Mouse (Mus musculus) testis, postnatal 10 days (tissue): Measurements from ENCODE around the gene Ugt1a2.

Experiments
- DNase-seq: peaks from one replicate; pipeline ENCODE4 v3.0.0; 2021; ENCODE audit warnings: low spot score

Ugt1a2 gene

DNA sequence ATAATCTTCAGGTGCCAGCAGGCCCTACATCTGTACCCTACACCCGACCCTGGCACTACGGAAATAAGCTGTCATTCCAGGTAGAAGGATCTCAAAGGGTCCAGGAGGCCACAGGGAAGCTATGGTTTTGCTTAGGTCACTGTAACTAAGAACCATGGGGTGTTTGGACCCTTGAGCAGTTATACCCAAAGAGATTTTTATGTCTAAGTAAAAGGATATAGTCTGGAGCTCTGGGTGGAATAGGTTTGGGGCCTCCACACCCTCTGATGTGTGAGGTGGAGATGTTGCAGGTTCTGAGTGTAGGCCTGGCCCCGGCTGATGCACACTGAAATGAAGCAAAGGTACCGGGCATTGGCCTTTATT is 33.8 kb downstream of the Ugt1a2 start:
- DNase-seq: peak; percentile 45

DNA sequence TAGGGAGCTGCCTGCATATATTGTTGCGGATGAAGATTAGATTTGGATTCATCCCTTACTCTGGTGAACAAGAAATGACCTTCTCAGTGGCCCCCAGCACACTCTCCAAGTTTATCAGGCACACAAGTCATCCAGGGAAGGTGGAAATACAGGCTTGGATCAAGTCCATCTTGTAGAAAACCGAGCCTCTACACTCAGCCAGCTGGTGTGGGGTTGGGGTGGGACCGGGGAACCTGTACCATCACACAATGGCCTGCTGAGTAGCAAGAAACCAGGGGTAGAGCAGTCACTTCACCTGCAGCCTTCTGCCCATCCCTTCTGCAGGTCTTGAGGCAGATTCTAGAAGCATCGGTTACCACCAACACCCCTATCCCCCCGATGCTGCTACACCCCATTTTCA is 34.2 kb downstream of the Ugt1a2 start:
- DNase-seq: peak; percentile 55

DNA sequence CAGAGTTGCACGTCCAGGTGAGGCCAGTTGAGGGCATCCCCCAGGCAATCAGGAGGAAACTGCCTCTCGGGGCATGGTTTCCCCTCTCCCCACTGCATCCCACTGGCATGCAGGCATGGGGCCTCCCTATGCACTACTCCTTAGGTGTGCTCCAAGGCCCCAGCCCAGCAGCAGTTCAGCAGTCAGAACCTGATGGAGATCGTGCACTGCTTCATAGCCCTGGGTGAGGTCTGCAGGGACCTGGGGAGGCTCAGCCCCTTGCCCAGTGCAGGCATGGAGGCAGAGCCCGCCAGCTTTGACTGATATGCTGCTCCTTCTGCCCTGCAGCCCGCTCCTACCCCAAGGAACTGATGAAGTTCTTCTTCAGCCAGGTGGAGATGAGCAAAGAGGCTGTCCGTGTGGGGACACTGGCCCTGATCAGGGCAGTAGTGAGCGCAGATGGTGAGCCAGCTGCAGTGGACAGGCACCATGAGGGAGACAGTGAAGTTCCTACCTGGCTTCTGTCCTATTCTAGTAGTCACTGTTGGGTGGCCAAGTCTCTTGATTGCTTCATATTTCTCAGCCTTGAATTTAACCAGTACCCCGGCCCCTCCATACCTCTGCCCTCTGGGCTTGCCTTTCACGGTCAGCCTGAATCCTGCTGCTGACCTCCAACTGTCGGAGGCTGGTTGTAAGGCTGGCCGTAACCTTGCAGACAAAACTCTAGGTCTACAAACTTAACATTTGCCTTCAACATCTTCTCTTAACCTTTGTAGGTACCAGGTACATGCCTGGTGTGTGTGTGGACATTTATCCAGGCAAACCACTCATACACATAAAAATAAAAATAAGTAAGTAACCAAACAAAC is 34.9 kb downstream of the Ugt1a2 start:
- peak; percentile 66 for DNase-seq

DNA sequence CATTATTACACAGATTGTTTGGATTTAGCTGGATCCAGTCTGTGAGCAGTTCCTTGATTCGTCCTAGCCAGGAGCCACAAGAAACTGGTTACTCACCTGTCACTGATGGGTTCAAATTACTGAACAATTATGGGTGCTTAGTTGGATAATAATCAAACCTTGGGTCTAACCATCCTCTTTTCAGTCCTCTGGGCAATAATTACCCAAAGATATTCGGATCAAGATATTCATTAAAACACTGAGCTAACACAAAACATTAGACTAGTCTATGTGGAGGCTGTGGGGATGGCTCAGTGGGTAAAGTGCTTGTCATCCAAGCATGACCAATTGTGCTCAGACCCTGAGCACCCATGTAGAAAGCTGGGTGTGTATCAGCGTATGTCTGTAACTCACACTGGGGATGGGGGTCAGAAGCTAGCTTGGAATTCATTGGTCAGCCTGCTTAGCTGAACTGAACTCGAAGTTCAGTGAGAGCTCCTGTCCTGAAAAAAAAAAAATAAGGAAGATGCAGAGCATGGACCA is 35.6 kb downstream of the Ugt1a2 start:
- DNase-seq: no peak

DNA sequence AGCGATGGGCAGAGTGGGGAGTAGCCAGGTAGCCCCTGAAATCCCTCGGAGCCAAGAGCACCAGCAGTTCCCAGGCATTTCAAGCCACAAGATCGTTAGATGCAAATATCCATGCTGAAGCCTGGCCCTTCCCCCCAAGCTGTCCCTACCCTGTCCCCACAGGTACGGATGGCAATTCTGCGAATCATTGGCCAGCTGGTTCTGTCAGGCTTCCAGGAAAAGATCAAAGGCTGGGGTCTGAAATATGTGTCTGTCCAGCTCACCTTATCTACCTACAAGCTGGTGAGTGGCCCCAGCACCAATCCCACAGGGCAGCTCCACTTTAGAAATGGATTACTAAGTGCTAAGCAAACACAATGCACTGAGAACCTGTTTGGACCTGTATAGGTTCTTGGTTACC is 36.9 kb downstream of the Ugt1a2 start:
- no peak for DNase-seq

DNA sequence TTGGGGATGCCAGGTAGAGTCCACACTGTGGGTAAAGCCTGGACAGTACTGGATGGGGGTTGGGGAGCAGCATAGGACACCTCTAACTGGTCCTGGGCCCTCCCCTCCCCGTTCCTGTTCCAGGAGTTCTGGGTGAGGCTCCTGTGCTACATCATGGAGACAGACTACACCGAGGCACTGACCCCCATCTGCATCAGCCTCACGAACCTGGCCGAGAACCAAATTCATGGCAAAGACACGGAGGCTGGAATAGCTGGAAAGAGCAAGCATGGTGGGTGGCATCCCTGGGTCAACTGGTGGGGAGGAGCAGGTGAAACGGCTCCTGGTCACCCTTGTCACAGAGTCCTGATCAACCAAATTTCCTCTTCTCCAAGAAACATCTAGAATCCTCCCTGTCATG is 38.4 kb downstream of the Ugt1a2 start:
- peak; percentile 70 for DNase-seq

DNA sequence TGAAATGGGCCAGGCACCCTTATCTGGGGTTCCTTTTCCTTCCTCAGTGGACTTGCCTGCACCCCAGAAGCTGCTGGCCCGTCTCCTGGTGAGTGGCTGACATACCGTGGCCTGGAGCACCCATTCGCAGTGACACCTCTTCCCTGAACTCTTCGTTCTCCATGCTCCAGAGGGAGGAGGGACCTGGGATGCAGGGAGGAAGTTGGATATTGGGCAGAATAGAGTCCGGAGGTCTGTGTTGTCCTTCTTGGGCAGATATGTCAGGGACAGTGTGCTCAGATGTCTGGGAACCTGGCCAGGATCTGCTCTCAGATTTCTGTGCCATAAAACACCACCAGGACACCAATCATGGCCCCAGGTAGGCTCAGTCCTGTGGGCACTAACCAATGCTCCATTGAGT is 39.7 kb downstream of the Ugt1a2 start:
- peak; percentile 65 for DNase-seq

DNA sequence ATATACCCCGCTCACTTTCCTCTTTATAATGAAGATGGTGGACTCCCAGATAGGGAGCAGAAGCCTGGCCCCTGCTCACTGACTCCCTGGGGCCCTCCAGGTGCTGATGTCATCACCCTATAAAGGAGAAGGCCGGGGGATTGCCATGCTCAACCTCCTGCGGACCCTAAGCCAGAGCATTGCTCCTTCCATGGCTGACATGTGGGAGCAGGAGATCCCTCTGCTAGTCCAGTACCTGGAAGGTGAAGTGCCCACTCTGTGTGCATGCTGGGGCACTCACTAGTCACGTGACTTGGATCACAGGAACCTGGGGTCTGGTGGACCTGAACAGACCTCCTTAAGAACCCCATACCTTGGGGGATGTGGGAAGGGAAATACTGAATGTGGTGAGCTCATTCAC is 40.2 kb downstream of the Ugt1a2 start:
- peak; percentile 64 for DNase-seq

DNA sequence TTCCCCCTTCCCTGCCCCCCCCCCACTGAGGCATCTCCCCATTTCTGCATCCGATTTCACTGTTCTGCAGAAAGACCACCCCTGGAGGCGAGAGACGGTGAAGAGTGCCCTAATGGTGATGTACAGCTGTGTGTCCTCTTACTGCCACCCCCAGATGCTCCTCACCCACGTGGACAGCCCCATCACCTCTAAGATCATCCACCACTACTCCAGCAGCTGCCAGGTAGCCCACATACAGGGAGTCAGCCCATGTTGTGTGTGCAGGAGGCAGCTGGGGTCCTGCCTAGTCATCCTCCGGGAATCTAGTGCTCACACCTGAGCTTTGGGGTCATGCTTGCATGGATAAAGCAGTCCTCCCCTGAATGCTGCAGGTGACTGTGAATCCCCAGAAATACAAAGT is 43.5 kb downstream of the Ugt1a2 start:
- DNase-seq: no peak

DNA sequence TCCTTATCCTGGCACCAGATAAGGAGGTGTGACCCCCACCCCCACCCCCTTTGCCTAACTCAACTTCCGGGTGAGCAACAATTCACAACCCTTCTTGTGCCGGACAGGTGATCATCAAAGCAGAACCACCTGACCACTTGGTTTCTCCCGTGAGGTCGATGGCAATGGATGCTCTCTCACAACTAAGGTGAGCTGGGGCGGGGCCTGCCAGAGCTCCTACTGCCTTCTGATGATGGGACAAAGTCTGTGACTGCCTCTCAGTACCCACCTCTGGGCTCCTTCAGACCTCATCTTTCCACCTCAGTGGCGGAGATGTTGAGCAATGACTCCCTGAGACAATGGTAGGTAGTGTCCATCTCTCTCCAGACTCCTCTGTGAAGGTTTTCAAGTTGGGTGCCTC is 45.5 kb downstream of the Ugt1a2 start:
- peak; percentile 71 for DNase-seq

DNA sequence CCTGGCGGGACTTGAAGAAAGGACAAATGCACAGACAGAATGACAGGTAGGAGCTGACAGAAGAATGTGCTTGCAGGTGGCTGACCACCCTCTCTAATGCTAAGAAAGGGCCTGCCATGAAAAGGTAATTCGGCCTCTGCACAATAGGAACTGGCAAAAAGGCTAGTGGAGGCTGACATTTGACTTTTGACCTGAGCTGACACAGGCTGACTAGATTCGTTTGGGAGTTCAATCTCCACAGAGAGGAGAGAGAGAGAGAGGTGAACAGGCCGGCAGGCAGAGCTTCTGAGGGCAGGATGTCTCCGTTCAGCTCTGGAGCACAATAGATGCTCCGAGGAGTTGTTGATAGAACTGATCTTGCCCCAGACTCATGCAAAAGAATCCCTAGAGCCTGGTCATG is 46.0 kb downstream of the Ugt1a2 start:
- DNase-seq: no peak

DNA sequence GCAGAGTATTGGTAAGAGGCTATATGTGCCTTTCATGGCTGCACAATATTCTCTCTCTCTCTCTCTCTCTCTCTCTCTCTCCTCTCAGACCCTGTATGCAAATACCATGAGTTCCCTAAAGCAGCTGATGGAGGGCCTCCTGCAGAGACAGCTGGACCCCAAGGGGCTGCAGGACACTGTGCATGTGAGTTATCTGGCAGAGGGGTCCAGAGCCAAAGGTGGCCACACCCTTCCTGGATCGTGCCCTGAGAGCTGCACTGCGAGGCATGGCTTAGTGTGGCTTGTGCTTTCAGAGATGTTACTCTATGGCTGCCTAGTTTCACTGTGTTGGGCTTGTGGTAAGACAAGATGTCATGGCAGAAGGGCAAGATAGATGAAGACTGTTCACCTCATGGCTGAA is 47.3 kb downstream of the Ugt1a2 start:
- peak; percentile 65 for DNase-seq

DNA sequence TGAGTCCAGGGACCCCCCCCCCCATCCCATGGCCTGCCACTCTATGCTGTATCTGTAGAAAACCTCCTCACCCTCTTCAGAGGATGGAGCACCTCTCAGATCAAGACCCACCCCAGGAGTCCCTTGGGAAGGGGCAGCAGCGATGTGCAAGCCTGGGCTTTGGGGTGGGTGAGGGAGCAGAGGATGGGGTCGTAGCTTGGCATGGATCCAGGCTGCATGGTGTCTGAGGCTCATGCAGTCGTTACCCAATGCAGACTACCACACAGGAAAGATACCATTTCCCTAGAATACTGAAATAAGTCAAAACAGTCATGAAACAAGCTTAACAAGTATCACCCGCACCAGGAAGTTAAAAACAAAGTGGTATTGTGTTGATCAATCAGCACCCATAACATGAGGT is 48.3 kb downstream of the Ugt1a2 start:
- DNase-seq: peak; percentile 82

DNA sequence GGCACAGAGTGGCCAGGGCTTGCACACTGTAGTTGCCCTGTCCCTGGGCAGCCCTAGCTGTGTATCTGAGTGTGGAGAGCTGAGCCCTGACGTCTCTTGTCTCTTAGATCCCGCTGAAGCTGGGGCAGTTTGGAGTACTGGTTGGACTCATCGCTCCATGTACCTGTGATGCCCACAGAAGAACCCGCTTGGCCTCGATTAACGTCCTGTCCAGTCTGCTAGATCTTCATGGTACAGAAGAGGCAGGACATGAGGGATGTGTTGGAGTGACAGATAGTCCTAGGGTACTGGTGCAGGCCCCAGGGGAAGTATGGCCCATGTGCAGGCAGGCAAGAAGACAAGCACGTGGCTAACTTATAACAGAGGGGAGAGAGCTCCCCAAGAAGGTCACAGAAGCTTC is 49.2 kb downstream of the Ugt1a2 start:
- DNase-seq: no peak

DNA sequence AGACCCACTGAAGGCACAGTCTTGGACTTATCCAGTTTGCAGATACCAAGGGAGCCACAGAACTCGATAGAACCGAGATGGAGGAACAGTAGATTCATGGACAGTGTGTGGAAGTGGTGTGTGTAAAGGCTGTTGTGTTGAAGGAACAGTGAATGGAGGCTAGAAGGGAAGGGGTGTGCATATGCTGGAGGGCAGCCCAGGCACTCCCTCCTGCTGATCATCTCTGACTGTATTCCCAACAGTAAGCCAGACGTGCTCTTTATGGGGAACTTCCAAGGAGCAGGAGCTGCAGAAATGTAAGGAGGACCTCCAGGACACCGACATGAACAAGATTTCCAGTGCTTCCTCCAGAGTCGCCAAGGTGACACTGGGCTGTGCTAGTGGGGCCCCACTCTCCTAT is 49.6 kb downstream of the Ugt1a2 start:
- DNase-seq: no peak

DNA sequence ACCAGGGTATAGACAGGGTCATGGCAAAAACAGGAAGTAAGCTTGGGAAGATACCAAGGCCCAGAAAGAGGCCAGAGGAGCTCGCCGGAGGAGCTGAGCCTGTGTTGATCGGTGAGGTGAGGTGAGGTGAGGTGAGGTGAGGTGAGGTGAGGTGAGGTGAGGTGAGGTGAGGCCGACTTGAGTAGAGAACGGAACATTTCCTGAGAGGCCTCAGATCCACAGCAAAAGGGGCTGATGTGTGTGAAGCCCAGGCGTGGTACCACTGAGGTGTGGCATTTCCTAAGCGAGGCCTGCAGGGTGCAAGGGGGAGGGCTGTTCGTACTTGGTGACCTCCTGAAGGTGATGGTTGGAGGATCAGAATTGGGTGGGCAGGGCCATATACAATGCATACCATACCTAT is 52.7 kb downstream of the Ugt1a2 start:
- no peak for DNase-seq

DNA sequence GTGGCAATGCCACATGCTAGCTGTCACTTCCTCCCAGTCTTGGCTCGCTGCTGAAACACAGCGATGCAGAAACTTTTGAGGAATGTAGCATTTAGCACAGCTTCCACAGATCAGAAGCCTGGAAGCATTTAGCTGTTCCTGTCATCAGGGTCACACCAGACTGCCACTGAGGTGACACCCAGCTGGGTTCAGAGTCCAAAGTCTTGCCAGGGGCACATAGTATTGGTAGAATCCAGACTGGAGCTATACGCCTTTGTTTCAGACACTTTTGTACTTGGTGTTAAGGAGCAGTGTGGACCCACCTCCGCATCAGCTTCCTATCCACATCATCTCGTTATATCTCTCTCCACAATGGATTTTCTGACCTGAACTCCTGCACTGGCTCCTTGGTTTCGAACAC is 53.1 kb downstream of the Ugt1a2 start:
- no peak for DNase-seq

DNA sequence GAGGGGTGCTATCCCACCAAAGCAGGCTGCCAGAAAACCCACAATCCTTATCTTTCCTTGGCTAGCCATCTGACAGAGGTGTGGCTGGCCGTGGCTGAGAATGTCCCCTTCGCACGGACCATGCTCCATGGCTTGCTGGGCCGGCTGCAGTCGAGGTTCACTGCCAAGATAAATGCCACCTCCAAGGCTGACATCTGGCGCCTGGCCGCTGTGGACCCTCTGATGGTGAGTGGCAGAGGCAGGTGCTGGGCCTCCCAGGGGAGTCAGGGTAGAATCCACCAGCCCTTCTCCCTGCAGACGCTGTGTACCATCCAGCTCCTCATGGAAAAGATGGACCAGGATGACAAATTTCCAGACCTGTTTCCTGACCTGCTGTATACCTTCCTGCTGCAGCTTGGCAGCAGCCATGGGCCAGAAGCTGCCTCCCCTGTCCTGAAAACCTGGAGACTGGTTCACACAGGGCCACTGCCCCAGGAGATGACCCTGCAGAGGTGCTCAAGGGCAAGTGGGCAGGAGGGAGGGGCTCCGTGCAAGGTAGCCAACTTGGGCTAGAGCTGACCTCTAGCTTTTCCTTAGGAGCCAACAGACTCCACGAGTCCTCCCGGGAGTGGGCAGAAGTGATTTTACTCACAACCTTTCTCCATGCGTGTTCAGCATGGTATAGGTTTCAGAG is 54.5 kb downstream of the Ugt1a2 start:
- peak; percentile 77 for DNase-seq

DNA sequence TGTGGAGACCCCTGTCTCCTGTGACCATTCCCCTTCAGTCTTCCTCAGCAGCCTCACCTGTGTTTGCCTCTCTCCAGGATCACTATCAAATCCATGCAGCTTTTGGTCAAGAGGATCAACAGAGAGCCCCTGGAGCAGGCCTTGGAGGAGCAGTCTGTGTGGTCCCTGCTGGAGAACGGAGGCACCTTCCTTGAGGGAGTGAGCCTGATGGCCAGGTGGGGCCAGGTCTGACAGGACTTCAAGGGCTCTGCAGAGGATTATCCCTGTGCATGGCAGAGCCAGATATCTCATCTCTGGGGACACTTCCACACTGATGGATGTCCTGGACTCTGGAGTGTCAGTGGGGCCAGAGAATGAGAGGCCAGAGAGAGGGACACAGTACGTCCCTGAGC is 55.1 kb downstream of the Ugt1a2 start:
- DNase-seq: no peak

DNA sequence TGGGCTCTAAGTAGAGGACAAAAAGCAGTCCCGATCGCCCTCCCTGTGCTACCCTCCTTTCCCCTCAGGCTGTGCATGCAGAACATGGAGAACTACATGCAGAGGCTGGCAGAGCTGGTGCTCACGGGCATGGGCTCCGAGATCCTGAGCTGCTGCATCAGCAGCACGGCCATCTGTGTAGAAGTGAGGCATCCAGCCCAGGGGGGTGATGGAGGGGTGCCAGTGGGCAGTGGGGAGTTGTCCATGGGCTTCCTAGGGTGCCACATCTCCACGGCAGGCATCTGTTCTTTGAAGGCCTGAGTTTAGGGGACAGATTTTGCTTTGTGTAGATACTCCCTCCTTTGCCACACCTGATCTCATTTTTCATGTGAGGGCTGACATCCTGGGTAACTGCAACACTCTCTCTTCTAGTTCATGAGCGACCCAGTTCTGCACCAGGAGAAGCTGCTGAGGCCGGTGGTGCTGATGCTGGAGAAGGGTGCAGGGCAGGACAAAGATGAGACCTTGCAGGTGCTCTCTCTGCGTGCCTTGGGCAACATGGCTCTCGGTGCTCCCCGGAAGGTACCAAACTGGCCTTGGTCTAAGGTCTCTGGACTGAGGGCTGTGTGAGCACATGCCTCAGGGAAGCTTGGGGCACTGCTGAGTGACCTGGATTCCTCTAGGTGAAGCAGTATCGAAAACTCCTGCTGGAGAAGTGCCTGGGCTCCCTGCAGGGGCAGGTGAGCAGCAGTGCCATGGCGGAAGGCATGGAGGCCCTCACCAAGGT is 55.8 kb downstream of the Ugt1a2 start:
- DNase-seq: peak; percentile 80

DNA sequence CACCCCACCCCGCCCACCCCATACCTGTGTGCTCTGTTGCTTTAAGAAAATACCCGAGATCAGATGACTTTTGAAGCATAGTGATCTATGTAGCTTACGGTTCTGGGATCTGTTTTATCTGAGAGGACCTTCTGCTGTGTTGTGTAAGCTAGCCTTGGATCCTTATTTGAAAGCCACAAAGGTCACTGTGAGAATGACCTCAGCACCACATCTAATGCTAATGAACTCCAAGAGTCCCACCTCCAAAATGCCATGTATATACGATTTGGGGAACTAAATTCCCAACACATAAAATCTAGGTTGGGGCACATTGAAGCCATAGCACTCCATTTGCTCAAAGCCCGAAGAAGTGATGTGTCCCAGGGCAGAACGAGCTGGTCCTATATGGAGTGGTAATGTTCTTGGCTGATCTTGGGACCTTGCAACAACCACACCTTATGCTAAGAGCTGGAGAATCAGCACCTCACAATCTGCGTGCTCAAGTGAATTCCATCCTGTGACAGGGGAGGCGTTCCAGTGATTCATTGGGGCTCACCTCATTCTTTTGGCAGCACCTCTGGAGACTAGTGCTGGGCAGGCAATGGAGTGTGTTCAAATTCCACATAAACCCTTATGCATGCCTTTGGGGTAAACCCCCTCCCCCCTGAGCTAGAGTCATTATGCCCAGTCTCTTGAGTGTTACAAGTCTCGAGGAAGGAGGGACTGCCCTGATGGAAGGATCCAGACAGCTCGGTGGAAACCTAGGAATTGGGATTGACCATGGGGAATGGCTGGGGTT is 56.7 kb downstream of the Ugt1a2 start:
- no peak for DNase-seq

DNA sequence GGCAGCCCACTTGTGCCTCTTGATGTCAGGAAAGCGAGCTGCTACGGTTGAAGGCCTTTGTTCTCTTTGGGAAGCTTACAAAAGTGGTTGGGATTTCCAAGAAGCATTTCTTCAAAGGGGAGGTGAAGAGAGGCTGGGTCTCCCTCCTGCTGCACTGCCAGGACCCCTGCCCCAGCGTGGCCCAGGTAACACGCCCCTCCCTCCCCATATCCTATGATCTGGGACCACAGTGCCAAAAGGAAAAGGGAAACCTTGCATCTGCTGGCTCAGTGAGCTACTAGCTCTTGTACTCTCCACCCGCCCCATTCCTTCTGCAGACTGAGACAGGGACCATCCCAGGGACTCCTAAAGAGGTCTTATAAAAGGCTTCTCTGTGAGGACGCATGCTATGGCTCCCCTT is 57.3 kb downstream of the Ugt1a2 start:
- DNase-seq: no peak
